Mouse (Mus musculus): ENCODE measurements around the gene Aanat. TPM values are rescaled to one million over a fixed set of nuclear protein-coding genes. Genes with fewer than 3 reads are reported as not detected.

Gene Aanat
- polyA plus RNA-seq, 1 experiment from 2014 or later, result not detected

DNA sequence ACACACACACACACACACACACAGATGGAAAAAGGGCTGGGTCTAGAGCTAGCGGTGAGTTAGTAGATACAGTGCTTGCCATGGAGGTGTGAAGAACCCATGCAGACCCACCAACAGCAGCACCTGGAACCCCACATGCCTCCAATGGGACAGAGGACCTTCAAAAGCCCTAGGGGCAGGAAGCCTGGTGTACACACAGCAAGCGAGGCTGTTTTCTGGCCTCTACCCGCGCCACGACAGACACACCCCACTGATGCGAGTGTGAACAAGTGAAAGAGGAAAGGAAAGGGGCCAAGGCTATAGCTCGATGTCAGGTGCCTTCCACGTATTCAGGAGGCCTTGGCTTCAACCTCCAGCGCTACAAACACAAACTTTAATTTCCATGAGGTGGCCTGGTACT, 25.7 kb downstream of the Aanat start:
- WGBS, result 89% methylated on average over 9 of the region's 9 CpGs
- DNase-seq (ENCODE audit: low spot score), result no peak

DNA sequence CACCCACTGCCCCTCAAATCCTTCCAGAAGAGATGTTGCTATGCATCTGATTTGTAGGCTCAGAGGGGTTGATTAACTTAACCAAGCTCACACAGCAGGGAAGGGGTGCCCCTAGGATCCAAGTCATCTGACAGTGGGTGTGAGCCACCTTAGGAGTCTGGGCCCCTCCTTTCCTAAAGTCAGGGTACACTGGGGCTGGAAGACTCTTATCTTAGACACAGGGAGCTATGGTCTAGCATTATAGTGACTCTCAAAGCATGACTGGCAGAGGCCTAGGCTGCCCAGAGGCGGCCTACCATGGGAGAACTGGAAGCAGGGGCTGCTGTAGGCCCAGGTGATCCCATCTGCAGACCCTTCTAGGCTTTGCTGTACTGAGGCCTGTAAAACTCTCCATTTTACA, 26.3 kb downstream of the Aanat start:
- H3K4me2 ChIP-seq (ENCODE audit: low read length), result no peak overlapping the region
- no peak for TF ChIP-seq CTCF (IDR thresholded peaks at IDR 0.05; ENCODE audit: low read depth)
- H3K4me1 ChIP-seq (replicated peaks; ENCODE audit: insufficient read depth, low read length), result peaks cover 13% of the 10 kb centered on the region
- DNase-seq (ENCODE audit: low spot score), result no peak
- no peaks in the 10 kb centered on the region for H3K9me3 ChIP-seq (replicated peaks; ENCODE audit: low read length)
- no peaks in the 10 kb centered on the region for H3K36me3 ChIP-seq (ENCODE audit: insufficient read depth, low read length)
- H3K9ac ChIP-seq (ENCODE audit: low read depth, low read length), result no peak overlapping the region
- H3K27ac ChIP-seq, result no peak overlapping the region
- no peaks in the 10 kb centered on the region for H3K27me3 ChIP-seq (ENCODE audit: insufficient read depth, low read length)
- H3K4me3 ChIP-seq (replicated peaks; ENCODE audit: low read depth, low read length), result no peak overlapping the region
- WGBS, result 95% methylated on average over 1 of the region's 1 CpGs
- no peak for ATAC-seq (replicated peaks; ENCODE audit: low FRiP score, low read depth)

More for the DNA sequence above, 25.7 kb downstream of the Aanat start:
- no peak overlapping the region for H3K27ac ChIP-seq
- H3K27me3 ChIP-seq (ENCODE audit: insufficient read depth, low read length), result no peaks in the 10 kb centered on the region
- no peak overlapping the region for H3K4me3 ChIP-seq (replicated peaks; ENCODE audit: low read depth, low read length)
- peaks cover 10% of the 10 kb centered on the region for H3K4me1 ChIP-seq (replicated peaks; ENCODE audit: insufficient read depth, low read length)
- no peaks in the 10 kb centered on the region for H3K9me3 ChIP-seq (replicated peaks; ENCODE audit: low read length)
- H3K4me2 ChIP-seq (ENCODE audit: low read length), result no peak overlapping the region
- TF ChIP-seq CTCF (IDR thresholded peaks at IDR 0.05; ENCODE audit: low read depth), result no peak
- ATAC-seq (replicated peaks; ENCODE audit: low FRiP score, low read depth), result no peak
- no peak overlapping the region for H3K9ac ChIP-seq (ENCODE audit: low read depth, low read length)
- H3K36me3 ChIP-seq (ENCODE audit: insufficient read depth, low read length), result peaks cover 3% of the 10 kb centered on the region; the same call in 1 of the 2 replicates

DNA sequence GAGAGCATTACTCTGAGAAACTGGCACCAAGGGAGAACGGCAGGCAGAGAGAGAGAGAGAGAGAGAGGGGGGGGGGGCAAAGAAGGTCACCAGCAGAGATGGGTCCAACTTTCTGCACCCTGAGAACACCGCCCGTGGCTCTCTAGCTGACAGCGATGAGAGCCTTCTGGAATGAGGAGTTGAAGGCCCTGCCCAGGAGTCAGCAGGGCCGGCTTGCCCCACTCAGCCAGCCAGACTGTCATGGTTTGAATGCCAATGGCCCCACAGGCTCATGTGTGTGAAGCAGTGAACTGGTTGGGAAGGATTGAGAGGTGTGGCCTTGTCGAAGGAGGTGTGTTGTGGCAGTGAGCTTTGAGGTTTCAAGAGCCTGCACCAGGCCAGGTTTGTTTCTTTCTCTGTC, 27.0 kb downstream of the Aanat start:
- Histone ChIP-seq H3K4me3 (replicated peaks; ENCODE audit: low read depth, low read length) (no peak overlapping the region), H3K36me3 (ENCODE audit: insufficient read depth, low read length) (no peaks in the 10 kb centered on the region), H3K27me3 (ENCODE audit: insufficient read depth, low read length) (no peaks in the 10 kb centered on the region), H3K4me2 (ENCODE audit: low read length) (no peak overlapping the region), H3K4me1 (replicated peaks; ENCODE audit: insufficient read depth, low read length) (peaks cover 13% of the 10 kb centered on the region), H3K9ac (ENCODE audit: low read depth, low read length) (no peak overlapping the region), H3K9me3 (replicated peaks; ENCODE audit: low read length) (no peaks in the 10 kb centered on the region), H3K27ac (no peak overlapping the region)
- DNase-seq (ENCODE audit: low spot score) (no peak), ATAC-seq (replicated peaks; ENCODE audit: low FRiP score, low read depth) (no peak)
- TF ChIP-seq CTCF (IDR thresholded peaks at IDR 0.05; ENCODE audit: low read depth), result no peak
- WGBS, result 87% methylated on average over 6 of the region's 6 CpGs

DNA sequence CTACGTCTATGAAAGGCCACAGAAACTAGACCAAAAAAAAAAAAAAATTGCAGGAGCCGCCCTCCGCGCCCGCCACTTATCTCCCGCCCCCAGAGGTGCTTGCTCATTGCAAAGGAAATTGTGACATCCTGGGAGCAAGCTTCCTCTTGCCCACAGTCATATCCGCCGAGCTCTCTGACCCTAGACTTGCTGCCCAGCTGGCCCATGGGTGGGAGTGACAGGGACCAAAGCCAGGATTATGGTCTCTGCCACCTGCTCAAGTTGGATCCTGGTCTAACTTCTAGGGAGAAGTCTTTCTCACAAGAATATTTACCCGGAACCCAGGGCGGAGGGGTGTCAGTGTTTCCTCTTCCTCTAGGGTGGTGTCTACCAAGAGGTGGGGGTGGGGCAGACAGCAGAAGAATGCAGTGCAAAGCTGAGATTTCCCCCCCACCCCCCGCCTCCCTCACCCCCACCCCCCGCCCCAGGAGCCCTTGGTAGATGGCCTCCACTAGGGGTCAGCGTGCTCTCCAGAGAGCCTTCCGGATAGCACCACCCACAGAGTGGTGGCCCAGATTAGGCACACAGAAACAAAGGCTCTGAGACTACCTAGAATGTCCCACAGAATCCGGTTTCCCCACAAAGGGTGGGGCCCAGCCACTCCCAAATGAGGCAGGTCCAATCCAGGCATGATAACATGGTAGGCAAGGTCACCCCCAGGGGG, 29.7 kb downstream of the Aanat start:
- H3K9ac ChIP-seq (ENCODE audit: low read depth, low read length), result no peak overlapping the region
- ATAC-seq (replicated peaks; ENCODE audit: low FRiP score, low read depth) (peak; percentile 51), DNase-seq (ENCODE audit: low spot score) (peak; percentile 69)
- no peak overlapping the region for H3K4me3 ChIP-seq (replicated peaks; ENCODE audit: low read depth, low read length)
- H3K27me3 ChIP-seq (ENCODE audit: insufficient read depth, low read length), result no peaks in the 10 kb centered on the region
- WGBS, result 35% methylated on average over 15 of the region's 15 CpGs
- TF ChIP-seq CTCF (IDR thresholded peaks at IDR 0.05; ENCODE audit: low read depth), result peak; percentile 54; the same call in 1 of the 2 replicates
- H3K27ac ChIP-seq, result peak overlapping the region; percentile 66
- H3K36me3 ChIP-seq (ENCODE audit: insufficient read depth, low read length), result no peaks in the 10 kb centered on the region
- peaks cover 30% of the 10 kb centered on the region for H3K4me1 ChIP-seq (replicated peaks; ENCODE audit: insufficient read depth, low read length)
- H3K9me3 ChIP-seq (replicated peaks; ENCODE audit: low read length), result no peaks in the 10 kb centered on the region
- H3K4me2 ChIP-seq (ENCODE audit: low read length), result 0 out of 2 replicates have a peak overlapping the region, but pooled peaks have one; percentile 16

DNA sequence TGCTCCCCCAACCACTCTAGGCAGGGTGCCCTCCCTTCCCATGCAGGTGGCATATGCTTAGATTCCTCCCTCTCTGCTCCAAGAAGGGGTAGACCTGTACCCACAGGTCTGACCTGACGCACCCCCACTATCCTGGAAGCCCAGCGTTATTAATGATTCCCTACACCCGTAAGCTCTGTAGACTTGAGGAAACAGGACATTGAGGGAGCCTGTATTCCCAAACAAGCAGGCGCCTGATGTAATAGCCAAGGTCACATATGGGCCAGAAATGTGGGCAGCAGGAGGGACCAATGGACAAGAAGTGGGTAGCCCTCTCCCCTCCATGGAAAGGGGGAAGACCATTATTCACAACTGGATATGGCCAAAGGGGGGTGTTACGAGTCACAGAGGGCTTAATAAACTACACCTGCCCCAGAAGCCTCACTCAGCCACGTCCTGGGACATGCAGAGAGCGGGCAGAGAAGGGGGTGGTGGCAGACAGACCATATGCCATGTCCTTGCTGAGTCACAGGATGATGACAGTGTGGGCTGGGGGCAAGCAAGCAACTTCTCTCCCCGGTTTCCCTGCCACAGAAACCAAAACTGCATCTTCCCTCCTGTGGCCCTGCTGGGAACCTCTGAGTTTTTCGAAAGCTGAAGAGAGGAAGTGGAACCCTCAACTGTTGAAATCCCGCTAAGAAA, 30.3 kb downstream of the Aanat start:
- peaks cover 37% of the 10 kb centered on the region for H3K4me1 ChIP-seq (replicated peaks; ENCODE audit: insufficient read depth, low read length)
- H3K27ac ChIP-seq, result peak overlapping the region; percentile 66
- ATAC-seq (replicated peaks; ENCODE audit: low FRiP score, low read depth) (no peak; the same call in 1 of the 2 replicates), DNase-seq (ENCODE audit: low spot score) (no peak)
- no peak overlapping the region for H3K4me3 ChIP-seq (replicated peaks; ENCODE audit: low read depth, low read length)
- no peak overlapping the region for H3K9ac ChIP-seq (ENCODE audit: low read depth, low read length)
- TF ChIP-seq CTCF (IDR thresholded peaks at IDR 0.05; ENCODE audit: low read depth), result no peak
- H3K4me2 ChIP-seq (ENCODE audit: low read length), result 0 out of 2 replicates have a peak overlapping the region, but pooled peaks have one; percentile 16
- no peaks in the 10 kb centered on the region for H3K9me3 ChIP-seq (replicated peaks; ENCODE audit: low read length)
- 69% methylated on average over 10 of the region's 10 CpGs for WGBS
- H3K36me3 ChIP-seq (ENCODE audit: insufficient read depth, low read length), result no peaks in the 10 kb centered on the region
- no peaks in the 10 kb centered on the region for H3K27me3 ChIP-seq (ENCODE audit: insufficient read depth, low read length)

DNA sequence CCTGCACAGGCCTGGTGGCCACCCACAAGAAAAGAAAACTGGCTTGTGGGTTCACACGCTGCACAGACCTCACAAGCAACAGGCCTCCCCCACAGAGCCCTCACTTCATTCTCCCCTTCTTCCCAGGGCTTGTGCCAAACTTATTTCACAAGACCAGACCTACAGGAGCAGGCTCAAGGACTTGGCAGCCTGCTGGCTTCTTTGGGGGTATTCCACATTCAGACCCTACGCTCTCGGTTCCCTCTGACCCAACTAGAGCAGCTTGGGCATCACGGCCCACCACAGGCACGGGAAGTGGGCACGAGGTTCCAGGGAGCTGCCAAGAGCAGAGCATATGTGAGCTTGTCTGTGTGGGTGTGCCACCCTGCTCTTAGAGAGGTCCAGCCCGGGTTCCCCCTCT, 31.4 kb downstream of the Aanat start:
- no peak overlapping the region for H3K4me3 ChIP-seq (replicated peaks; ENCODE audit: low read depth, low read length)
- no peak overlapping the region for H3K4me2 ChIP-seq (ENCODE audit: low read length)
- no peaks in the 10 kb centered on the region for H3K27me3 ChIP-seq (ENCODE audit: insufficient read depth, low read length)
- H3K27ac ChIP-seq, result no peak overlapping the region
- no peaks in the 10 kb centered on the region for H3K36me3 ChIP-seq (ENCODE audit: insufficient read depth, low read length)
- no peak overlapping the region for H3K9ac ChIP-seq (ENCODE audit: low read depth, low read length)
- DNase-seq (ENCODE audit: low spot score) (no peak), ATAC-seq (replicated peaks; ENCODE audit: low FRiP score, low read depth) (no peak)
- no peaks in the 10 kb centered on the region for H3K9me3 ChIP-seq (replicated peaks; ENCODE audit: low read length)
- H3K4me1 ChIP-seq (replicated peaks; ENCODE audit: insufficient read depth, low read length), result peaks cover 48% of the 10 kb centered on the region
- TF ChIP-seq CTCF (IDR thresholded peaks at IDR 0.05; ENCODE audit: low read depth), result no peak
- WGBS, result 82% methylated on average over 7 of the region's 7 CpGs

All from kidney, postnatal 0 days (tissue).